Mouse (Mus musculus) small intestine, adult 2 months (tissue): Measurements from ENCODE around the gene Tbl1xr1.

Source experiments
- CTCF ChIP-seq: fragments of 200-500 bp; IDR thresholded peaks from 2 replicates; pipeline ENCODE4 v1.5.1; 2012; ENCODE audit warnings: low read depth, mild to moderate bottlenecking, control low read depth, inconsistent platforms, low read length, moderate library complexity, mixed read lengths; ENCODE audit not compliant: insufficient replicate concordance, insufficient read length; ENCODE audit errors: extremely low read depth
- POLR2A ChIP-seq: fragments of 200-500 bp; IDR thresholded peaks from 2 replicates; pipeline ENCODE4 v1.6.1; 2012; ENCODE audit warnings: low read depth, mild to moderate bottlenecking, control low read depth, inconsistent platforms, low read length, moderate library complexity

- TF ChIP-seq POLR2A: no peak
- TF ChIP-seq CTCF: no peak
Observed at GRCm38 (mm10) chr3:22137793-22138579, 61.5 kb downstream of the Tbl1xr1 start.
